Mouse (Mus musculus): ENCODE data around the gene Nek9.

GRCm38 (mm10) chr12:85339243-85339729 lies at the start of gene Nek9:
- TF ChIP-seq POLR2A (IDR thresholded peaks at IDR 0.05; ENCODE audit: low read depth, low read length) (peak; percentile 83), CTCF (IDR thresholded peaks at IDR 0.05; ENCODE audit: extremely low read depth, insufficient read length, insufficient replicate concordance, low read depth, low read length) (no peak)
